Mouse (Mus musculus): ENCODE measurements around the gene Rdh11.

DNA sequence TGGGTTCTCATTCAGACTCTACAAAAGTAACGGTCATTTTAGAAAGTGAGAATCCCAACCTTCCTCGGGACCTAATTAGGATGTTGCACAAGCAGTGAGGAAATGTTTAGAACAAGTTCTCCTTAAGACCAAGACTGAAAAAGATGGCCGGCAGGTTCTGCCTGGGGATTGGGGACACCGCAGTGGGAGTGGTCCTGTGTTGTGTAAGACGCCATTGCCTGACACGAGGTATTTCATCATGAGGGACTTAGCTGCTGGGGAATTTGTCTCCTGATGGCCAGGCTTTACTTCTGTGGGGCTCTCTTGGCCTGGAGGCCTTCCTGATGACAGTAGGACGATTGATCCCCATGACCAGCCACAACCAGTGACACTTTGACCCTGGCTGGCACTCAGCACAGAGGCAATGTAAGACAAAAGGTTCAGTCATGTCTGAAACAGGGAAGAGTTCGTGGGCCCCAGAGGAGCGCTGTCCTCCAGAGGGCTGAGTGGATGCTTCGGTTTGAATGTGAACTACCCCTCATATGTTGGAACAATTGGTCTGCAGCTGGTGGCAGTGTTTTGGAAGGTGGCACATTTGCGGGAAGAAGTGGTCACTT, 43.5 kb upstream of the Rdh11 start:
- TF ChIP-seq CTCF (IDR thresholded peaks at IDR 0.05; ENCODE audit: insufficient read depth, low read length) (no peak), POLR2A (IDR thresholded peaks at IDR 0.05; ENCODE audit: borderline replicate concordance, extremely low read depth, low read depth, low read length) (no peak)
